Mouse (Mus musculus) liver, embryonic 11.5 days (tissue): ENCODE results near the gene Ovol2. TPM values are rescaled to one million over a fixed set of nuclear protein-coding genes. Genes with fewer than 3 reads are reported as not detected.
"Not testable (repeated sequence)": the region's sequence is repeated elsewhere in the genome, so short reads cannot be mapped to it uniquely, and the experiment has no call there.

Source experiments
- ATAC-seq: fragments of 200-750 bp; cut with Nextera tagmentation; replicated peaks from 2 replicates; pipeline ENCODE4 v1.8.0; 2017; ENCODE audit warnings: moderate number of reproducible peaks, mild to moderate bottlenecking, moderate TSS enrichment, moderate library complexity; ENCODE audit not compliant: low FRiP score
- DNase-seq: peaks from one replicate; pipeline ENCODE4 v3.0.0-alpha.2; 2017; ENCODE audit warnings: low spot score
- H3K27ac ChIP-seq: fragments of 300-500 bp; sonication (generic); 2 replicates; pipeline ENCODE4 v1.5.1; 2014; ENCODE audit warnings: mild to moderate bottlenecking, low read depth, low read length, control low read depth
- H3K27me3 ChIP-seq: fragments of 300-500 bp; sonication (generic); replicated peaks from 2 replicates; pipeline ENCODE4 v1.6.1; 2014; ENCODE audit warnings: low read length, mixed read lengths; ENCODE audit not compliant: control insufficient read depth, insufficient read depth
- H3K36me3 ChIP-seq: fragments of 300-500 bp; sonication (generic); 2 replicates; pipeline ENCODE4 v1.6.1; 2014; ENCODE audit warnings: mild to moderate bottlenecking, low read length, moderate library complexity, mixed read lengths; ENCODE audit not compliant: control insufficient read depth, insufficient read depth
- H3K4me1 ChIP-seq: fragments of 300-500 bp; sonication (generic); replicated peaks from 2 replicates; pipeline ENCODE4 v1.6.1; 2014; ENCODE audit warnings: low read length, mixed read lengths; ENCODE audit not compliant: control insufficient read depth, insufficient read depth
- H3K4me2 ChIP-seq: fragments of 300-500 bp; sonication (generic); 2 replicates; pipeline ENCODE4 v1.6.1; 2014; ENCODE audit warnings: mild to moderate bottlenecking, control low read depth, moderate library complexity
- H3K4me3 ChIP-seq: fragments of 300-500 bp; sonication (generic); 2 replicates; pipeline ENCODE4 v1.5.1; 2014; ENCODE audit warnings: low read depth, low read length, control low read depth
- H3K9ac ChIP-seq: fragments of 300-500 bp; sonication (generic); 2 replicates; pipeline ENCODE4 v1.6.1; 2014; ENCODE audit warnings: low read depth, low read length, control low read depth
- H3K9me3 ChIP-seq: fragments of 300-500 bp; sonication (generic); 2 replicates; pipeline ENCODE4 v1.6.1; 2016; ENCODE audit warnings: low read length, inconsistent platforms, mixed read lengths; ENCODE audit not compliant: control insufficient read depth
- WGBS: fragments of 180-500 bp; shearing (Covaris S2); extraction: QIAGEN DNeasy Blood & Tissue Kit; methylation state at CpG from one replicate; pipeline ENCODE4 v1.1.7; 2014; 5-methylcytosine and 5-hydroxymethylcytosine counted together
- polyA plus RNA-seq: library from polyadenylated mRNA; unstranded; fragments of >200 nt; fragmentation: Nextera tagmentation; extraction: Ambion mirVana; gene quantifications from 2 replicates; pipeline ENCODE4 v1.2.1, GENCODE M21; 2014

Ovol2 gene
- polyA plus RNA-seq, 1 experiment from 2014 or later: 0.14 TPM

DNA sequence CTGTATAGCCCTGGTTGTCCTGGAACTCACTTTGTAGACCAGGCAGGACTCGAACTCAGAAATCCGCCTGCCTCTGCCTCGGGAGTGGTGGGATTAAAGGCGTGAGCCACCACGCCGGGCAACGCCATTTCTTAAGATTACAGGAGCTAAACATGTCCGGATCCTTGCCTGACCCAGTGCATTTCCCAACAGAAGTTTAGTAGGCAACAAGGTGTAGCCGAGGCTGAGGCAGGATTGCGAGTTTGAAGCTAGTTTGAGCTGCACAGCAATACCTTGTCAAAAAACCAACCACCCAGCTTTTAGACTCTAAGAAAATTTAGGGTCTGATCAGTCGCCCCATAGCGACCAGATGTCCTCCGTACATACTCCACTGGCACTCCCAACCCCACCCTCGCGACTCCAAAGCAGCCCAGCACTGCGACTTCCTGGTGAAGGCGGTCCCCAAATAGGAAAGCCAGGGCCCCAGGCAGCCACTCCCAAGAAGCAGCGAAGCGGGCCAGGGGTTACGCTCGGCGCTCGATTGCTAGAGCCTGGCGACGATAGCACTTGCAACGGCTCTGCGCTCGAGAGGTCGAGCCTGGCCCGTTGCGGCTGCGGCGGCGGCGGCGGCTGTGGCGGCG, 36.6 kb upstream of the Ovol2 start, which contains the start of the genes Kat14 and Pet117:
Gene Kat14 (plus strand): TSS at position 584 of the 620 bp plus-strand sequence.
Gene Pet117 (plus strand): TSS at position 597 of the 620 bp plus-strand sequence.
- Histone ChIP-seq H3K9me3 (no peaks in the 10 kb centered on the region), H3K9ac (peak within 1 kb of the TSS; percentile 91), H3K27me3 (no peaks in the 10 kb centered on the region), H3K4me3 (peak within 1 kb of the TSS; percentile 80), H3K27ac (peak within 1 kb of the TSS; percentile 94), H3K4me2 (peak within 1 kb of the TSS; percentile 91), H3K4me1 (peaks cover 5% of the 10 kb centered on the region; the same call in 1 of the 2 replicates), H3K36me3 (0 out of 2 replicates have a peak, but pooled peaks cover 5% of the 10 kb centered on the region)
- ATAC-seq (peak; percentile 97), DNase-seq (peak; percentile 99)
- 3% methylated on average over 38 of the region's 38 CpGs for WGBS

DNA sequence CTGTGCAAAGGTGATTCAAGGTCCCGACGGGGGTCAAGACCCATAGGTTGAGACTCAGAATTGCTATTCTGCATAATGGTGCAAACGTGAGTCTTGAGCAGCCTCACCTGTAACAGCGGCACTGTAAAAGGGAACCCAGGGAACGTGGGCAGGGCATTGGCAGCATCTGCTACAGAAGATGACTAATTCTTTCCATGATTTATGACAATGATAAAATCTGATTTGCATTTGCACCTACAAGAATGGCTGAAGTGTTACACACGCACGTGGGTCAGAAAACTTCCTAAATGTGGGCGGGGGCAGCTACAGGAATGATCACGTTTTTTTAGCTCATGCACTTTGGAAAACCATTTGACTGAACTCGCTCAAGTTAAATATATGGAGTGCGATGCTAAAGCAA, 20.9 kb upstream of the Ovol2 start:
- H3K27ac ChIP-seq: no peak overlapping the region
- 77% methylated on average over 11 of the region's 11 CpGs for WGBS
- H3K4me1 ChIP-seq: no peaks in the 10 kb centered on the region
- no peak overlapping the region for H3K9ac ChIP-seq
- no peaks in the 10 kb centered on the region for H3K36me3 ChIP-seq
- no peak for ATAC-seq
- no peak overlapping the region for H3K4me3 ChIP-seq
- H3K9me3 ChIP-seq: no peaks in the 10 kb centered on the region
- H3K4me2 ChIP-seq: no peak overlapping the region
- H3K27me3 ChIP-seq: no peaks in the 10 kb centered on the region
- DNase-seq: no peak

DNA sequence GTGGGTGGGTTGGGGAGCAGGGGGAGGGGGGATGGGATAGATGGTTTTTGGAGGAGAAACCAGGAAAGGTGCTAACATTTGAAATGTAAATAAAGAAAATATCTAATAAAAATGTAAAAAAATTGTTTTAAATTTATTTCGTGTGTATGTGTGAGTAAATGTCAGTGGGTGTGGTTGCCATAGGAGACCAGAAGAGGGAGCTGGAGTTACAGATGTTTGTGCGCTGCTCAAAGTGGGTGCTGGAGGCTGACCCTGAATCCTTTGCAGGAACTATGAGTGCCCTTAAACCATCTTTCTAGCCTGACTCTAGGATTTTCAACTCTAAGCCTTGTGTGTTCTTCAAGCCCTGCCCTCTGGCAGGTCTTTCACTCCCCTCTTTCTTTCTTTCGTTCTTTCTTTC, 16.6 kb upstream of the Ovol2 start:
- H3K27ac ChIP-seq: no peak overlapping the region
- no peaks in the 10 kb centered on the region for H3K4me1 ChIP-seq
- H3K9me3 ChIP-seq: no peaks in the 10 kb centered on the region
- no peaks in the 10 kb centered on the region for H3K27me3 ChIP-seq
- DNase-seq: no peak
- H3K4me2 ChIP-seq: no peak overlapping the region
- H3K9ac ChIP-seq: no peak overlapping the region
- ATAC-seq: no peak
- H3K36me3 ChIP-seq: no peaks in the 10 kb centered on the region
- H3K4me3 ChIP-seq: no peak overlapping the region
- WGBS: 48% methylated on average over 3 of the region's 3 CpGs

DNA sequence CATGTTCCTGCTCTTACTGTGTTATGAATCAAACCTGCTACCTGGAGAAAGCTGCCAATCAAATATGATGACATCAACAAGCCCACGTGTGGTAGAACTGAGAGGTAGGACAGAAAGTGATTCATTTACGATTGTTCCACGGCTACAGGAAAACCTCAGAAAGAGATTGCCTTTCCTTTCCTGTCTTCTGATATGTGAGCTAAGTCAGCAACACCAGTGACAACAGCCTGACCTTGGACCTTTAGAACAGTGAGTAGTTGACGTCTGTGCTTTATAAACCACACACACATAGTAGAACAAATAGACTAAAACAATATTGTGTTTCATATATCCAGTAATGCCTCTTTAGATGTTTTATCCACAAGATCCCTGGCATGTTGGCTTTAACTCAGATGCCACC, 11.2 kb upstream of the Ovol2 start:
- no peaks in the 10 kb centered on the region for H3K4me1 ChIP-seq
- 33% methylated on average over 4 of the region's 4 CpGs for WGBS
- DNase-seq (no peak), ATAC-seq (no peak)
- H3K4me3 ChIP-seq: no peak overlapping the region
- H3K9me3 ChIP-seq: no peaks in the 10 kb centered on the region
- no peak overlapping the region for H3K27ac ChIP-seq
- no peak overlapping the region for H3K9ac ChIP-seq
- H3K36me3 ChIP-seq: no peaks in the 10 kb centered on the region
- H3K27me3 ChIP-seq: no peaks in the 10 kb centered on the region
- no peak overlapping the region for H3K4me2 ChIP-seq

DNA sequence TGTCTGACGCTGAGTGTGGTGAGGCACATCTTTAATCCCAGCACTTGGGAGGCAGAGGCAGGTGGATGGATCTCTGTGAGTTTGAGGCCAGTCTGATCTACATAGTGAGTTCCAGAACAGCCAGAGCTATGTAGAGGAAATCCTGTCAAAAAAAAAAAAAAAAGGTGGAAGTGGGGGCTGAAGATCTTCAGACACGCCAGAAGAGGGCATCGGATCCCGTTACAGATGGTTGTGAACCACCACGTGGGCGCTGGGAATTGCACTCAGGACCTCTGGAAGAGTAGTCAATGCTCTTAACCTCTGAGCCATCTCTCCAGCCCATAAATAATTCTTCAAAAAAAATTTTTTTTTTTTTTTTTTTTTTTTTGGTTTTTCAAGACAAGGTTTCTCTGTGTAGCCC, 6.2 kb upstream of the Ovol2 start:
- not testable (repeated sequence) for H3K4me1 ChIP-seq, DNase-seq, H3K4me2 ChIP-seq, H3K27ac ChIP-seq, H3K4me3 ChIP-seq, H3K9ac ChIP-seq, H3K9me3 ChIP-seq, H3K36me3 ChIP-seq, ATAC-seq
- peaks cover 18% of the 10 kb centered on the region for H3K27me3 ChIP-seq
- 76% methylated on average over 6 of the region's 6 CpGs for WGBS

DNA sequence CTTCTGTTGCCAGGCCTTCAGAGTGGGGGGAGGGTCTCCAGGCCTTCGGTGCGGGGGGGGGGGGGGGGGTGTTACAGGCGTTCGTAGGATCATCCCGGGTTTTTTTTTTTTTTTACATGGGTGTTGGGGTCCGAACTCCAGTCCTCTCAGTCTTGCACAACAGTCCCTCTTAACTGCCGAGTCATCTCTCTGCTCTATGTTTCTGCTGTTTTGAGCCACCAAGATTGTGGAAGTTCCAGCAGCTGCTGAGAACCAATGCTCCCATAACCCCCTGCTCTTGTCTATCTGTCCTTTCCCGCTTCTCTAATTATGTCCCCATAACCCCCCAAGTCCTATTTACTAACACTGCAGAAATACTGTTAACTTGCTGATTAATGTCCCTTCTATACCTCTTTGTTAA, 5.8 kb upstream of the Ovol2 start:
- H3K36me3 ChIP-seq: no peaks in the 10 kb centered on the region
- H3K9ac ChIP-seq: no peak overlapping the region
- H3K27ac ChIP-seq: no peak overlapping the region
- no peaks in the 10 kb centered on the region for H3K9me3 ChIP-seq
- H3K4me3 ChIP-seq: no peak overlapping the region
- no peaks in the 10 kb centered on the region for H3K4me1 ChIP-seq
- ATAC-seq (no peak), DNase-seq (no peak)
- no peak overlapping the region for H3K4me2 ChIP-seq
- peaks cover 22% of the 10 kb centered on the region for H3K27me3 ChIP-seq
- WGBS: 45% methylated on average over 8 of the region's 8 CpGs

DNA sequence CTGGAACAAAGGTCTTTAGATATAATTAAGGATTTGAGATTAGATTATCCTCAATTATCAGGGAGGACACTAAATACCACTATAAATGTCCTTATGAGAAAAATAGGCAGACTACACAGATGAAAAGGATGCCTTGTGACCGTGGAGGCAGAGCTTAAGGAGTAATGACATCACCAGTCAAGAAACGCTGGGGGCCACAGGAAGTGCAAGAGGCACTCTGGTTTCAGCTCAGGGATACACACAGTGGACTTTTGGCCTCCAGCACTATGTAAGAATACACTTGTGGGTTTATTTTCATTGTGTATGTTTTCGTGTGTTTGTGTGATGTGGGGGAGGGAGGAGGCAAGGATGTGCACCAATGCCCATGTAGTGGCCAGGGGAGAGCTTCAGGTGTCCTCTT, 5.3 kb upstream of the Ovol2 start:
- H3K4me2 ChIP-seq: no peak overlapping the region
- no peak for DNase-seq
- H3K9me3 ChIP-seq: no peaks in the 10 kb centered on the region
- no peak overlapping the region for H3K9ac ChIP-seq
- H3K4me1 ChIP-seq: no peaks in the 10 kb centered on the region
- no peak overlapping the region for H3K4me3 ChIP-seq
- ATAC-seq: no peak
- H3K27ac ChIP-seq: no peak overlapping the region
- H3K27me3 ChIP-seq: peaks cover 27% of the 10 kb centered on the region
- WGBS: 45% methylated on average over 3 of the region's 3 CpGs
- H3K36me3 ChIP-seq: no peaks in the 10 kb centered on the region

DNA sequence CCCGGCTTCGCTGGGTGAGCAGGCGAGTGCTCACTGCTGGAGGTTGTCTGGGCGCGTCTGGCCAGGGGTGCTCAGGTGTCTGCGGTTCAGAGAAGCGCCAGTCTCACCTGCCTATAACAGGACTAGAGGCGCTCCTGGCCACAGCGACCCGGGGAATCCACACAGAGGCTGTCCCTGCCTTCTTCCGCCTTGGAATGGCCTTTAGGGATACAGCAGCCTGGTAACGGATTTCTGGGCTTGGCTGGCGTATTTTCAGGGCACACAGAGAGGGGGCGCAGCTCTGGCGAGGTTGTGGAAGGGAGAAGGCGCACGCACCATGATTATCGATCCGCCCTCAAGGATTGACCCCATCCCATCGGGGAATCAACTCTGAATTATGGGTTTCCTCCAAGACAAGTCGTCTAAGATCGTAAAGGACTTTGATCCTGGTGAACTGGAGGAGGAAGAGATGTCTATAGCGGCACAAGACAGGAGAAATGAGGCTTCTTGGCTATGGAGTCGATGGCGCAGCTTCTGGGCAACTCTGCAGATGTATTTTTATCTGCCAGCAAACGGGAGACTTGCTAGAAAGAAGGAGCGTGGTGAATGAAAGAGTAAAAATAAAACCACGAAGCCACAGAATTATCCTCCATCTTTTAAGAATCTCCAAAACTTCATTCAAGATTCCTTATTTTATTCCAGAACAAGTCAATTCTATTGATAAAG, 1.3 kb upstream of the Ovol2 start:
- H3K36me3 ChIP-seq: no peaks in the 10 kb centered on the region
- ATAC-seq (no peak), DNase-seq (peak; percentile 41)
- H3K9me3 ChIP-seq: no peaks in the 10 kb centered on the region
- WGBS: 7% methylated on average over 28 of the region's 28 CpGs
- no peak overlapping the region for H3K27ac ChIP-seq
- H3K9ac ChIP-seq: no peak overlapping the region
- H3K27me3 ChIP-seq: peaks cover 63% of the 10 kb centered on the region
- peak overlapping the region; percentile 14; the same call in 1 of the 2 replicates for H3K4me3 ChIP-seq
- H3K4me2 ChIP-seq: peak overlapping the region; percentile 51
- peaks cover 11% of the 10 kb centered on the region; the same call in 1 of the 2 replicates for H3K4me1 ChIP-seq

DNA sequence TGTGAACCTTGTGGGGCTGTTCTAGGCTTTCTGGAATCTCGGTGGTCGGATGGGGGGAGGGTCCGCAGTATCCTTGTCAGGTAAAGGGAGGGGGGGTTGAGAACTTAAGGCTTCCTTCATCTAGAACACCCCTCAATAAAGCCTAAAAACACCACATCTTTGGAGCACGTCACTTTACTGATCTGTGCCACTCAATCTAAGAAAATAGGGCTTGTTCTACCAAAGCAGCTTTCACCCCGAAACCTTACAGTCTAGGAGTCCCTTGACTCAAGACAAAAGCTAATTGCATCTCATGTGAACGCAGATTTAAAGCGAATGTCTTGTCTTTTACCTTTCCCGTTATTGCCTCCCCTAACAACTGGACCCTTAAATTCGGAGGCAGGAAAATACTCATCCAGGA, 540 bp upstream of the Ovol2 start:
- no peaks in the 10 kb centered on the region for H3K9me3 ChIP-seq
- DNase-seq (no peak), ATAC-seq (no peak)
- peaks cover 11% of the 10 kb centered on the region; the same call in 1 of the 2 replicates for H3K4me1 ChIP-seq
- 5% methylated on average over 9 of the region's 9 CpGs for WGBS
- peaks cover 66% of the 10 kb centered on the region for H3K27me3 ChIP-seq
- no peak overlapping the region for H3K9ac ChIP-seq
- no peak overlapping the region for H3K27ac ChIP-seq
- no peaks in the 10 kb centered on the region for H3K36me3 ChIP-seq
- H3K4me2 ChIP-seq: peak overlapping the region; percentile 63
- peak overlapping the region; percentile 53; the same call in 1 of the 2 replicates for H3K4me3 ChIP-seq
